Mouse (Mus musculus) mouse embryonic stem cell (cell line): ENCODE results near the gene Zfand2b.

ENCODE experiments used
- in situ Hi-C, 2 experiments: fragments of 300-500 bp; cut with MboI; formaldehyde crosslinking; loops; 1 replicate in 1 of 2; 3 replicates in 1 of 2; pipeline ENCODE4 v1.14.3; 2019 to 2020; ENCODE audit warnings: low sequenced_read_pairs in 2 of 2, low pct_unique_long_range_greater_than_20kb in 1 of 2, mixed read lengths in 1 of 2; ENCODE audit not compliant: unreplicated experiment in 1 of 2

Gene Zfand2b

GRCm38 (mm10) chr1:75158990-75159389, 9.5 kb upstream of the Zfand2b start:
- in situ Hi-C loops: no loop called here

- in situ Hi-C loops: no loop called here
These were observed 8.7 kb upstream of the Zfand2b start for GRCm38 (mm10) chr1:75159540-75160255.

GRCm38 (mm10) chr1:75160256-75160617, 8.2 kb upstream of the Zfand2b start:
- in situ Hi-C loops: no loop called here

GRCm38 (mm10) chr1:75168093-75168471, 364 bp upstream of the Zfand2b start:
- in situ Hi-C loops: no loop called here

- in situ Hi-C loops: loop anchor here in 1 of 2 experiments (10.0 kb wide), 1 partner anchor 75 kb away; no protein-coding TSS in a partner anchor
These were observed 11.1 kb downstream of the Zfand2b start for GRCm38 (mm10) chr1:75179334-75180104.

- in situ Hi-C loops: loop anchor here in 1 of 2 experiments (10.0 kb wide), 1 partner anchor 75 kb away; no protein-coding TSS in a partner anchor
These were observed 11.7 kb downstream of the Zfand2b start, which contains the start of gene Abcb6 for GRCm38 (mm10) chr1:75180105-75180590. Gene Abcb6, minus strand, starts transcription at chr1:75180392.

- in situ Hi-C loops: loop anchor here in 1 of 2 experiments (10.0 kb wide), 1 partner anchor 74 kb away; no protein-coding TSS in a partner anchor
These were observed 12.3 kb downstream of the Zfand2b start for GRCm38 (mm10) chr1:75180741-75181140.

- in situ Hi-C loops: loop anchor here in 1 of 2 experiments (10.0 kb wide), 1 partner anchor 73 kb away; no protein-coding TSS in a partner anchor
These were observed 13.0 kb downstream of the Zfand2b start for GRCm38 (mm10) chr1:75181377-75181870.

- in situ Hi-C loops: loop anchor here in 1 of 2 experiments (10.0 kb wide), 1 partner anchor 73 kb away; no protein-coding TSS in a partner anchor
These were observed 13.7 kb downstream of the Zfand2b start for GRCm38 (mm10) chr1:75182160-75182559.

- in situ Hi-C loops: loop anchor here in 1 of 2 experiments (10.0 kb wide), 1 partner anchor 69 kb away; no protein-coding TSS in a partner anchor
These were observed 17.0 kb downstream of the Zfand2b start for GRCm38 (mm10) chr1:75185495-75185894.

- in situ Hi-C loops: loop anchor here in 1 of 2 experiments (10.0 kb wide), 1 partner anchor 68 kb away; no protein-coding TSS in a partner anchor
These were observed 18.7 kb downstream of the Zfand2b start for GRCm38 (mm10) chr1:75187126-75187525.

- in situ Hi-C loops: loop anchor here in 1 of 2 experiments (10.0 kb wide), 1 partner anchor 67 kb away; no protein-coding TSS in a partner anchor
These were observed 19.6 kb downstream of the Zfand2b start for GRCm38 (mm10) chr1:75187914-75188483.

- in situ Hi-C loops: no loop called here
These were observed 22.1 kb downstream of the Zfand2b start for GRCm38 (mm10) chr1:75190577-75190976.

GRCm38 (mm10) chr1:75191258-75191621, 22.8 kb downstream of the Zfand2b start:
- in situ Hi-C loops: no loop called here

- in situ Hi-C loops: no loop called here
These were observed 23.4 kb downstream of the Zfand2b start, which contains the start of the genes Ankzf1 and Atg9a for GRCm38 (mm10) chr1:75191622-75192402. Gene Ankzf1, plus strand, starts transcription at chr1:75192151. Gene Atg9a, minus strand, starts transcription at chr1:75192196.

- in situ Hi-C loops: no loop called here
These were observed 24.0 kb downstream of the Zfand2b start for GRCm38 (mm10) chr1:75192452-75192851.

GRCm38 (mm10) chr1:75201236-75201635, 32.8 kb downstream of the Zfand2b start:
- in situ Hi-C loops: no loop called here
